Mouse (Mus musculus) G1E (cell line): ENCODE results near the gene Map7d1. TPM values are rescaled to one million over a fixed set of nuclear protein-coding genes. Genes with fewer than 3 reads are reported as not detected.

ENCODE experiments used
- ATAC-seq: 2 replicates; pipeline ENCODE4 v1.8.0; 2016; ENCODE audit warnings: mild to moderate bottlenecking; ENCODE audit not compliant: insufficient number of reproducible peaks, poor library complexity, low FRiP score, severe bottlenecking; ENCODE audit errors: extremely low read depth
- DNase-seq: peaks from one replicate; pipeline ENCODE4 v3.0.0; 2012; ENCODE audit warnings: low spot score
- H3K27me3 ChIP-seq: 2 replicates; pipeline ENCODE4 v1.6.1; 2012; ENCODE audit warnings: mild to moderate bottlenecking, low read length, inconsistent platforms; ENCODE audit not compliant: insufficient read depth
- H3K36me3 ChIP-seq: replicated peaks from 2 replicates; pipeline ENCODE3; 2012; ENCODE audit warnings: mild to moderate bottlenecking, inconsistent platforms
- H3K4me1 ChIP-seq: 2 replicates; pipeline ENCODE4 v1.6.1; 2012; ENCODE audit warnings: low read depth, low read length, inconsistent platforms, mixed read lengths; ENCODE audit not compliant: insufficient read depth
- H3K4me3 ChIP-seq: 2 replicates; pipeline ENCODE4 v1.5.1; 2012; ENCODE audit warnings: low read depth, mild to moderate bottlenecking, inconsistent platforms, low read length, moderate library complexity, mixed read lengths
- H3K9me3 ChIP-seq: replicated peaks from 2 replicates; pipeline ENCODE4 v1.6.1; 2012; ENCODE audit warnings: inconsistent platforms
- CTCF ChIP-seq: IDR thresholded peaks from 2 replicates; pipeline ENCODE4 v1.5.1; 2012; ENCODE audit warnings: low read depth, low read length, inconsistent platforms, mixed read lengths
- GATA1 ChIP-seq: IDR thresholded peaks from 2 replicates; pipeline ENCODE4 v1.6.1; 2012; ENCODE audit warnings: borderline replicate concordance, low read length, inconsistent platforms, mixed read lengths
- GATA2 ChIP-seq: IDR thresholded peaks from 2 replicates; pipeline ENCODE4 v1.6.1; 2012; ENCODE audit warnings: low read depth, low read length, inconsistent platforms, borderline replicate concordance
- POLR2AphosphoS5 ChIP-seq: IDR thresholded peaks from 2 replicates; pipeline ENCODE4 v1.6.1; 2012; ENCODE audit warnings: low read depth, low read length, inconsistent platforms; ENCODE audit not compliant: insufficient replicate concordance
- TAL1 ChIP-seq: conservative IDR thresholded peaks from 2 replicates; pipeline ENCODE4 v1.6.1; 2012; ENCODE audit warnings: low read depth, low read length, inconsistent platforms, mixed read lengths
- polyA plus RNA-seq: library from polyadenylated mRNA; stranded (reverse); fragments of >175 nt; gene quantifications from 2 replicates; pipeline ENCODE4 v1.2.3, GENCODE M21; 2012
- total RNA-seq, 2 experiments: library from RNA; stranded (forward) in 1 of 2; stranded (reverse) in 1 of 2; fragments of 200-1000 nt in 1 of 2; fragments of >200 nt in 1 of 2; fragmentation: Nextera tagmentation in 1 of 2; gene quantifications; 2 replicates each; pipeline ENCODE4 v1.2.3; 2014 to 2017

Map7d1 gene
- total and polyA plus RNA-seq, 3 experiments, result 8.0 to 73.8 (median 15.2) TPM

DNA sequence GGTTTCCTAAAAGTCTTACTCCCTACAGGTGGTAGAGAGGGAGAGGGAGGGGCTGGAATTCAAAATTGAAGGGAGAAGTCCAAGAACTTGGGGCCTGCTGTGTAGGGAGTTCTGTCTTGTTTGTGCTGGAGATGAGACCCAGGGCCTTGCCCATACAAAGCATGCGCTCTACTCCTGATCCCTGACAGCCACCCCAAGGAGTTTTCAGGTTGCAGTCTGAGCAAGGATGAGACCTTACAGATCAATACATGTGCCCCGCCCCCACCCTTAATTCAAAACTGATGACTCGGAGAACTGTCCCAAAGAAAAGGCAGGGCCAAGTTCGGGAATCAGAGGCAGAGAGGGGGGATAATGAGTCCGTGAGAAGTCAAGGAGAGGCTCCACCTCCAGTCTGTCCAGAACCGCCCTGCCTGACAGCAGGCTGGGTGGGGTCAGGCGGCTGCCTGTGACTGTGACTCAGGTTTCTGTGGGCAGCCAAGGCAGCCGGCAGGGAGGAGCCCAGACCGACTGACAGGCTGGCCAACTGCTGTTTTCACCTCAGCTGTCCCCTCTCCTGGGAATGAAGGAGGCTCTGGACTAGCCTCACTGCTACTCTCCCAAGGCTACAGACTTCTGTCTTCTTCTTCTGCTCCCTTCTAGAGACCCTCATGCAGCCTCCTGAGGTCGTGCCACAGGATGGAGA, 4.5 kb upstream of the Map7d1 start:
- Histone ChIP-seq H3K4me1 (peaks cover 65% of the 10 kb centered on the region), H3K27me3 (peaks cover 15% of the 10 kb centered on the region), H3K9me3 (no peaks in the 10 kb centered on the region), H3K4me3 (peak overlapping the region; percentile 65; the same call in 1 of the 2 replicates), H3K36me3 (peaks cover 24% of the 10 kb centered on the region)
- TF ChIP-seq CTCF, result no peak
- no peak for TF ChIP-seq POLR2AphosphoS5
- TF ChIP-seq GATA1, result no peak
- TF ChIP-seq GATA2, result no peak
- ATAC-seq, result peak; percentile 64
- peak; percentile 79 for DNase-seq

DNA sequence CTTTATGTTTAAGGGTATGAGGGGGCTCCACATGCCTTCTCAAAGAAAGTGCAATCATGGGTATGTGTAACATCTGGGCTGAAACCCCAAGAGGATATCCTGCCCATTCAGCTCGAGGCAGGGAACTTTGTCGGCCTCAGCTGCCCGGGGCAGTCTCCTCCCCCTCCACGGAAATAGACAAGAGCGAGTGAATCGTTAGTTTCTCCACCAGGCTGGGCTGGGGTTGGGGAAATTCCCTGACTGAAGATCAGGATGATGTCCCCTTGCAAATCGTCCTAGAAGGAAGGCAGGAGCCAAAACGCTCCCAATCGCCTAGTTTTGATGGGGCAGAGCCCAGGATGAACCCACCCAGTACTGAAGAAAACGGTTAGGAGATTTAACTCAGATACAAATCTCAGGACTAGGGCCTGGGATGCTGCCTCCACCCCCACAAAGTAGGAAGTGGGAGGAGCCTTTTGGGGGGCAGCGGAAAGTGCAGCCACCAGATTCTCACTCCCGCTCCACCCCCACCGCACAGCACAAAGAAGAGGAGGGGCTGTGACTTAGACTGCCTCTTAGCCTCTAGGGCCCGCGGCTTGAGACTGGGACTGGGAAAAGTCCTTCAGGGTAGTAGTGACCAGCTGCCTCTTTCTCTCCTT, 3.5 kb upstream of the Map7d1 start:
- TF ChIP-seq TAL1 (no peak), POLR2AphosphoS5 (no peak), GATA2 (no peak), GATA1 (no peak), CTCF (no peak)
- ATAC-seq (peak; percentile 26; the same call in 1 of the 2 replicates), DNase-seq (no peak)
- Histone ChIP-seq H3K27me3 (peaks cover 15% of the 10 kb centered on the region), H3K4me3 (peak overlapping the region; percentile 58; the same call in 1 of the 2 replicates), H3K36me3 (peaks cover 14% of the 10 kb centered on the region), H3K4me1 (peaks cover 76% of the 10 kb centered on the region), H3K9me3 (no peaks in the 10 kb centered on the region)

DNA sequence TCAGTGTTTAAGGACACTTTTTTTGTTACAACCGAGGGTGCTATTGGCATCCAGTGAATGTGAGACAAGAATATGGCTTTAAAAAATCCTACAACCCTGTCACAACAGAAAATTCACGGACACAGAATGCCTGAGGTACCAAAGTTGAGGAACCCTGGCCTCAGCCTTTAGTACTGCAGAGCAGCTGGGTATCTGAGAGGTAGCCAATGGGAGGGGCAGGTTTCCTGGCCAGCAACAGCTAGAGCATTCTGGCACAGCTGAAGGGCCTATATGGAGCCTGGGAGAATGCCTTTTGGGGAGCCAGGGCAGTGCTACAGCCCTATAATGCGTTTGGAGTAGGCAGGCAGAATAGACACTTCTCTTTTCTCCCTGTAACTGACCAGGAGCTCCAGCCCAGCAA, 2.9 kb upstream of the Map7d1 start:
- Histone ChIP-seq H3K9me3 (no peaks in the 10 kb centered on the region), H3K4me1 (peaks cover 81% of the 10 kb centered on the region), H3K4me3 (no peak overlapping the region), H3K27me3 (peaks cover 15% of the 10 kb centered on the region), H3K36me3 (peaks cover 9% of the 10 kb centered on the region)
- no peak for TF ChIP-seq TAL1
- TF ChIP-seq GATA1, result no peak
- no peak for TF ChIP-seq CTCF
- TF ChIP-seq POLR2AphosphoS5, result no peak
- no peak for TF ChIP-seq GATA2
- no peak for DNase-seq
- no peak for ATAC-seq

DNA sequence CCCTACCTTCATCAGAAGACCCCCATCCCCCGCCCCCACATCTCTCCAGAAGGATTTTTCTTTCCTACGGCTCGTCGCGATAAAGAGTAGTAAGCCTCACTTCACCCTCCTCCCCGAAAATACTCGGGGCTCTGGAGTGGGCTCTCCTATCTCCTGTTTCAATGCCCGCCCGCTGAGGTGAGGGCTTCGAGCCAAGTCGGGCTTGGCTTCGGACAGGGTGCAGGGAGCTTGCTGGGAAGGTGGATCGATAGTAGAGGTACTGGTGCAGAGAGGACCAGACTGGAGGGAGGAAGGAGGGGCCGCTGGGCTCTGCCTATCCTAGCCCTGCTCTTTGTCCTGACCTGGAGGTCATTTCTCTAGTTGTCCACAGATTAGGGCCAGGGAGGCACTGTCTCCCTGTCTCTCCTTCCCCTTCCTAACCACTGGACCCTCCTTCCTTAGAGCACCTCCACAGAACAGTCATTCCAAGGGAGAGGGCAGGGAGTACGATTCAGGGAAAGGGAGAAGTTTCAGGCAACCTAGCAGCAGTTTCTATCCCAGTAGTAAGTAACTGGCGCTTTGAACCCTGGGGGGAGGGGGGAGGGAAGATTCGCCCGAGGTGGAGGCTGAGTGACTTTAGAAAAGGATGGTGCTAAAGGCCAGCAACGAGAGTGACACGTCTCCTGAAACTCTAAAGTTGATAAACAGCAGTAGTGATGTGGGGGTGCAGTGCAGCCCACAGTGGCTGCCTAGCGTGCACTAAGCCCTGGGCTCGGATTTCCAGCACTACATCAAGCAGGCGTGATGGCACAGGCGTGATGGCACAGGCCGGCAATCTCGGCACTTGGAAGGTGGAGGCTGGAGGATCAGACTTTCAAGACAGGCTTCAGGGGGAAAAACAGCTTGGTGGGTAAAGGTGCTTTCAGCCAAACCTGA, 1.1 kb upstream of the Map7d1 start:
- no peak for ATAC-seq
- H3K4me1 ChIP-seq, result peaks cover 82% of the 10 kb centered on the region
- H3K9me3 ChIP-seq, result no peaks in the 10 kb centered on the region
- H3K36me3 ChIP-seq, result peaks cover 8% of the 10 kb centered on the region
- H3K4me3 ChIP-seq, result peak overlapping the region; percentile 79
- peaks cover 15% of the 10 kb centered on the region for H3K27me3 ChIP-seq
- TF ChIP-seq GATA1 (no peak), CTCF (no peak), GATA2 (no peak), TAL1 (no peak), POLR2AphosphoS5 (no peak)
- DNase-seq, result no peak

DNA sequence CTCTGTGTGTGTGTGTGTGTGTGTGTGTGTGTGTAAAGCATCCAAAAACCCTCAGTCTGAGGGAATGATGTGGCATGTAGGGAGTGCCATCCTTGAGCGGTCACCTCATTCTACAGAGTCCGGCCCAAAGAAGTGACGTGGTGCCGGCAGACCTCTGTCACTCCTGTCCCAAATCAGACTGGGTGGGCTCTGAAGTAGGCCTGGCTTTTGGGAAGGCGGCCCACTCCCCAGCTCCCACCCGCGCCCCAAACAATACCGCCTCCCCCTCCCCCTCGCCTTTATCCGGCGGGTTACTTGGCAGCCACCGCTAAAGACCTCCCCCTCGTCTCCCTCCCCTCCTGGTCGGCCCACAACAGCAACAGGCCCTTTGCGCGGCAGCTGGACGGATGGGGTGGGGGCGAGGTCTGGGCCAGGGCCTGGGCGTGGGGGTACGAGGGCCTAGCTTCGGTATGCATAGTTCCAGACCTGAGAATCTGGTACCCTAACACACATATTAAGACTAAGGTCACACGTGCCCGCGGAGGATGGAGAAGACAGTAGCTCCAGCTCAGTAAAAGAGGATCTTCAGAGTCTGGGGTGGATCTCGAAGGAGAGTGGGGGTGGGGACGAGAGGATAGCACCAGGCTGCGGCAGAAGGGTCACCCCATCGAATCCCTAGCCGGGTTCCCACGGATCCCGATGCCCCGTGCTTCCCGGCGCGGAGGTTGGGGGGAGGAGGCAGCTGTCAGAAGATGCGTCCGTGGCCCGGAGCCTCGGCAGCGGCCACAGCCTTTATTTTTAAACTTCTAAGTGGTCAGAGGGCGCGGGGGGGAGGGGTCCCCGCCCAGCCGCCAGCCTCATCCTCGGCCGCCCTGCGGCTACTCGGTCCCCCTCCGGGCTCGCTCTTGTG, 786 bp downstream of the Map7d1 start:
- DNase-seq (peak; percentile 72), ATAC-seq (no peak)
- Histone ChIP-seq H3K36me3 (peaks cover 22% of the 10 kb centered on the region), H3K9me3 (no peaks in the 10 kb centered on the region), H3K27me3 (peaks cover 15% of the 10 kb centered on the region), H3K4me3 (peak overlapping the region; percentile 79), H3K4me1 (peaks cover 79% of the 10 kb centered on the region)
- TF ChIP-seq GATA1 (no peak), CTCF (no peak), TAL1 (no peak), POLR2AphosphoS5 (no peak), GATA2 (no peak)
